Mouse (Mus musculus): ENCODE results near the gene Gm20388.

GRCm38 (mm10) chr8:122961458-122961857, 3050.8 kb downstream of the Gm20388 start:
- TF ChIP-seq POLR2A (IDR thresholded peaks at IDR 0.05; ENCODE audit: borderline replicate concordance, extremely low read depth, insufficient read depth, insufficient read length, poor library complexity, severe bottlenecking), result no peak
- no peak for TF ChIP-seq CTCF (IDR thresholded peaks at IDR 0.05; ENCODE audit: borderline replicate concordance, extremely low read depth, insufficient read depth, insufficient read length)

All from brain, embryonic 14.5 days (tissue).